Mouse (Mus musculus) MEL (cell line): ENCODE measurements around the gene Cul7. TPM values are rescaled to one million over a fixed set of nuclear protein-coding genes. Genes with fewer than 3 reads are reported as not detected.

Experiments
- DNase-seq: peaks from one replicate; pipeline ENCODE4 v3.0.0; 2011; ENCODE audit warnings: low read depth, low spot score
- H3K27ac ChIP-seq: 2 replicates; pipeline ENCODE4 v1.5.1; 2012; ENCODE audit warnings: low read depth, mild to moderate bottlenecking, control low read depth, low read length, moderate library complexity; ENCODE audit not compliant: control insufficient read depth
- H3K27me3 ChIP-seq, 2 experiments: fragments of 150-350 bp in 1 of 2; sonication (generic) in 1 of 2; 2 replicates each; pipeline ENCODE4 v1.6.1; 2012; ENCODE audit warnings: low read length in 2 of 2, mild to moderate bottlenecking in 2 of 2, improper control_type of control experiment in 1 of 2, moderate library complexity in 1 of 2; ENCODE audit not compliant: insufficient read depth in 2 of 2, control insufficient read depth in 1 of 2
- H3K36me3 ChIP-seq, 2 experiments: 2 replicates each; pipeline ENCODE4 v1.6.1; 2012 to 2014; ENCODE audit warnings: low read length in 2 of 2, improper control_type of control experiment in 1 of 2, inconsistent platforms in 1 of 2, mild to moderate bottlenecking in 1 of 2; ENCODE audit not compliant: insufficient read depth in 2 of 2, control insufficient read depth in 1 of 2
- H3K4me1 ChIP-seq, 2 experiments: fragments of 150-350 bp in 1 of 2; sonication (generic) in 1 of 2; 2 replicates each; pipeline ENCODE4 v1.6.1; 2012; ENCODE audit warnings: low read length in 2 of 2, improper control_type of control experiment in 1 of 2, mild to moderate bottlenecking in 1 of 2; ENCODE audit not compliant: insufficient read depth in 2 of 2, control insufficient read depth in 1 of 2
- H3K4me3 ChIP-seq, 2 experiments: fragments of 150-350 bp in 1 of 2; sonication (generic) in 1 of 2; 2 replicates each; pipeline ENCODE4 v1.5.1; 2012; ENCODE audit warnings: low read depth in 2 of 2, low read length in 2 of 2, mild to moderate bottlenecking in 2 of 2, moderate library complexity in 2 of 2, control low read depth in 1 of 2, improper control_type of control experiment in 1 of 2; ENCODE audit not compliant: control insufficient read depth in 1 of 2, insufficient read depth in 1 of 2
- H3K79me2 ChIP-seq: 2 replicates; pipeline ENCODE4 v1.6.1; 2012; ENCODE audit warnings: mild to moderate bottlenecking, low read length, moderate library complexity; ENCODE audit not compliant: control insufficient read depth, poor library complexity, insufficient read depth
- H3K9ac ChIP-seq: 2 replicates; pipeline ENCODE4 v1.6.1; 2012; ENCODE audit warnings: low read depth, mild to moderate bottlenecking, control low read depth, low read length, moderate library complexity; ENCODE audit not compliant: control insufficient read depth, poor library complexity, severe bottlenecking
- H3K9me3 ChIP-seq: fragments of 150-350 bp; sonication (generic); replicated peaks from 2 replicates; pipeline ENCODE4 v1.6.1; 2012; ENCODE audit warnings: mild to moderate bottlenecking, low read length, improper control_type of control experiment, moderate library complexity; ENCODE audit not compliant: insufficient read depth
- BHLHE40 ChIP-seq: IDR thresholded peaks from 2 replicates; pipeline ENCODE4 v1.6.1; 2012; ENCODE audit warnings: low read depth, mild to moderate bottlenecking, inconsistent platforms, low read length, improper control_type of control experiment, borderline replicate concordance
- CHD1 ChIP-seq: IDR thresholded peaks from 2 replicates; pipeline ENCODE4 v1.6.1; 2012; ENCODE audit warnings: low read depth, mild to moderate bottlenecking, inconsistent platforms, low read length, improper control_type of control experiment
- CHD2 ChIP-seq: IDR thresholded peaks from 2 replicates; pipeline ENCODE4 v1.6.1; 2011; ENCODE audit warnings: low read length, improper control_type of control experiment
- ELF1 ChIP-seq: IDR thresholded peaks from 2 replicates; pipeline ENCODE4 v1.6.1; 2014; ENCODE audit warnings: low read depth, mild to moderate bottlenecking, inconsistent platforms, low read length, improper control_type of control experiment, moderate library complexity
- EP300 ChIP-seq, 2 experiments: IDR thresholded peaks; 2 replicates each; pipeline ENCODE4 v1.6.1; 2011; ENCODE audit warnings: improper control_type of control experiment in 2 of 2, low read length in 2 of 2, low read depth in 1 of 2, mild to moderate bottlenecking in 1 of 2
- GATA1 ChIP-seq: IDR thresholded peaks from 2 replicates; pipeline ENCODE4 v1.6.1; 2011; ENCODE audit warnings: low read depth, low read length, improper control_type of control experiment
- HCFC1 ChIP-seq: IDR thresholded peaks from 2 replicates; pipeline ENCODE4 v1.6.1; 2012; ENCODE audit warnings: low read depth, mild to moderate bottlenecking, inconsistent platforms, low read length, improper control_type of control experiment, moderate library complexity
- JUND ChIP-seq: IDR thresholded peaks from 2 replicates; pipeline ENCODE4 v1.6.1; 2011; ENCODE audit warnings: low read depth, mild to moderate bottlenecking, improper control_type of control experiment, low read length
- MAFK ChIP-seq: IDR thresholded peaks from 2 replicates; pipeline ENCODE4 v1.6.1; 2011; ENCODE audit warnings: low read depth, mild to moderate bottlenecking, low read length, improper control_type of control experiment, borderline replicate concordance
- MAZ ChIP-seq: IDR thresholded peaks from 2 replicates; pipeline ENCODE4 v1.6.1; 2012; ENCODE audit warnings: low read depth, mild to moderate bottlenecking, inconsistent platforms, low read length, improper control_type of control experiment
- POLR2A ChIP-seq, 2 experiments: IDR thresholded peaks; 2 replicates each; pipeline ENCODE4 v1.6.1; 2011 to 2012; ENCODE audit warnings: low read length in 2 of 2, mild to moderate bottlenecking in 2 of 2, control low read depth in 1 of 2, improper control_type of control experiment in 1 of 2, low read depth in 1 of 2, moderate library complexity in 1 of 2; ENCODE audit not compliant: control insufficient read depth in 1 of 2, insufficient read depth in 1 of 2, poor library complexity in 1 of 2
- POLR2AphosphoS5 ChIP-seq: IDR thresholded peaks from 2 replicates; pipeline ENCODE4 v1.6.1; 2012; ENCODE audit warnings: low read depth, borderline replicate concordance, mild to moderate bottlenecking, inconsistent platforms, low read length, moderate library complexity, mixed read lengths
- RAD21 ChIP-seq: IDR thresholded peaks from 2 replicates; pipeline ENCODE4 v1.6.1; 2011; ENCODE audit warnings: mild to moderate bottlenecking, low read depth, low read length, improper control_type of control experiment
- RCOR1 ChIP-seq: IDR thresholded peaks from 2 replicates; pipeline ENCODE4 v1.6.1; 2012; ENCODE audit warnings: low read depth, mild to moderate bottlenecking, inconsistent platforms, low read length, improper control_type of control experiment
- SMC3 ChIP-seq: IDR thresholded peaks from 2 replicates; pipeline ENCODE4 v1.6.1; 2011; ENCODE audit warnings: low read depth, low read length, improper control_type of control experiment
- TAL1 ChIP-seq: IDR thresholded peaks from 2 replicates; pipeline ENCODE4 v1.6.1; 2012; ENCODE audit warnings: mild to moderate bottlenecking, inconsistent platforms, low read length, moderate library complexity, mixed read lengths
- USF1 ChIP-seq: IDR thresholded peaks from 2 replicates; pipeline ENCODE4 v1.6.1; 2014; ENCODE audit warnings: low read depth, mild to moderate bottlenecking, inconsistent platforms, low read length, improper control_type of control experiment, moderate library complexity
- USF2 ChIP-seq, 2 experiments: IDR thresholded peaks; 2 replicates each; pipeline ENCODE4 v1.6.1; 2011 to 2012; ENCODE audit warnings: improper control_type of control experiment in 2 of 2, low read length in 2 of 2, borderline replicate concordance in 1 of 2, inconsistent platforms in 1 of 2, low read depth in 1 of 2, mild to moderate bottlenecking in 1 of 2; ENCODE audit not compliant: insufficient read depth in 1 of 2
- ZC3H11A ChIP-seq: IDR thresholded peaks from 2 replicates; pipeline ENCODE4 v1.6.1; 2012; ENCODE audit warnings: low read depth, mild to moderate bottlenecking, inconsistent platforms, low read length, improper control_type of control experiment
- ZNF384 ChIP-seq: IDR thresholded peaks from 2 replicates; pipeline ENCODE4 v1.6.1; 2012; ENCODE audit warnings: low read depth, mild to moderate bottlenecking, inconsistent platforms, low read length, improper control_type of control experiment
- polyA plus RNA-seq, 2 experiments: library from polyadenylated mRNA; stranded (reverse) in 1 of 2; unstranded in 1 of 2; fragments of >175 nt in 1 of 2; fragments of >200 nt in 1 of 2; gene quantifications; 2 replicates each; pipeline versions ENCODE4 v1.2.1 to v1.2.4; 2012; ENCODE audit warnings: low replicate concordance in 2 of 2, low read depth in 1 of 2; ENCODE audit not compliant: insufficient read length in 2 of 2, insufficient read depth in 1 of 2, missing spikeins in 1 of 2
- total RNA-seq: library from RNA; depleted of rRNA; stranded (reverse); fragments of 300-350 nt; gene quantifications from 2 replicates; pipeline ENCODE4 v1.2.3, GENCODE M21; 2012

Gene Cul7
- total and polyA plus RNA-seq, 3 experiments: 32.6 to 45.8 (median 35.8) TPM

DNA sequence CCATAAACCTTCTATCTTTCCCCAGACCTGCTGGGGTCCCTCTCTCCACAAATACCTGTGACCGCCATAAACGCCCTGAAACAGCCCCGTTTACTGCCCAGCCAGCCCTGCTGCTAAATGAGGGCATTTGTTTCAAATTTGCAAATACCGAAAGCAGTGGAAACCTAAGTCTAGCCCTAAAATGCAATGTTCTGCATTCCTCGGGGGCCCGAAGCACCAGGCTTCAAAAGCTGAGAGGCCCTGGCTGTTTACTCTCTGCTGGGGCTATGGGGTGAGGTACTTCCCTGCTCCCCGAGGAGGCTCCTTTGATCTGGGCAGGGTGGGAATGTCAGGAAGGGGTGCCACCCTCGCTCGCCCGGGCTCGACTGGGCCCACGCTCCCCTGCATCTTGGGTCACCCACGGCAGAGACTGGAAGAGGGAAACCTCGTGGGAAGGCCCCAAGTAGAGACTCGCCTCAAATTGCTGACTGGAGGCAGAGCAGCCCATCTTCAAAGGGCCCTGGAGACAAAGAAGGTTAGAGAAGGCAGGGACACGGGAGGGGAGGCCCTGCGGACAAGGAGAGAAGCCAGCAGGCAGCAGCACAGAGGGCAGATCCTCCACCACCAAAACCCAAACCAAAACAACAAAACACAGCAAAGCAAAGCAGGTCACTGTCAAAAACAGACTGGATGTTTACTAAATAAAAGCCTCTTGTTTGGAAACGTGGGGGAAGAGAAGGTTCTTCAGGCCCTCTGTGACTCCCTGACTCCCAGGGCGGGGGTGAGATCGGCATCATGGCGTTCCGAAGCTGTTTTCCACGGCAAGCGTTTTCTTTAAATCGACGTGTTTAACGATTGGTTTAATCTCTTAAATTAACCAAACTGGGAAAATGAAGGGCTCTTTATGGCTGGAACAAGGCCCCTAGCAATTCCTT is 31.1 kb upstream of the Cul7 start:
- TF ChIP-seq USF1 (no peak), BHLHE40 (no peak), GATA1 (no peak), EP300 (IDR thresholded peaks at IDR 0.05; ENCODE audit: low read depth in 1 of 2, low read length in 2 of 2) (no peak), USF2 (IDR thresholded peaks at IDR 0.05; ENCODE audit: borderline replicate concordance in 1 of 2, insufficient read depth in 1 of 2, low read depth in 1 of 2, low read length in 2 of 2) (no peak)
- TF ChIP-seq, all 39 proteins: peak for 0
- Histone ChIP-seq H3K27ac (no peak overlapping the region), H3K79me2 (no peaks in the 10 kb centered on the region), H3K4me3 (no peak overlapping the region), H3K36me3 (no peaks in the 10 kb centered on the region), H3K27me3 (peaks cover 13 to 27% of the 10 kb centered on the region in 2 experiments), H3K9ac (no peak overlapping the region), H3K9me3 (no peaks in the 10 kb centered on the region), H3K4me1 (0 out of 4 replicates have a peak, but pooled peaks cover 0 to 3% of the 10 kb centered on the region in 2 experiments)
- DNase-seq: no peak

- TF ChIP-seq CHD2 (no peak), JUND (no peak), CHD1 (no peak), POLR2A (IDR thresholded peaks at IDR 0.05; ENCODE audit: control insufficient read depth in 1 of 2, insufficient read depth in 1 of 2, low read depth in 1 of 2, low read length in 2 of 2, poor library complexity in 1 of 2) (no peak), BHLHE40 (no peak), ZNF384 (no peak), ELF1 (no peak), POLR2AphosphoS5 (no peak), ZC3H11A (no peak), RAD21 (no peak), HCFC1 (no peak), MAFK (no peak), MAZ (no peak), SMC3 (no peak), TAL1 (no peak), RCOR1 (no peak)
- TF ChIP-seq, all 39 proteins: peak for 0
- 0 out of 4 replicates have a peak, but pooled peaks cover 0 to 3% of the 10 kb centered on the region in 2 experiments for H3K4me1 ChIP-seq
- no peaks in the 10 kb centered on the region for H3K36me3 ChIP-seq
- DNase-seq: no peak
- H3K27ac ChIP-seq: no peak overlapping the region
- peaks cover 10 to 24% of the 10 kb centered on the region in 2 experiments for H3K27me3 ChIP-seq
- no peak overlapping the region for H3K9ac ChIP-seq
- no peaks in the 10 kb centered on the region for H3K79me2 ChIP-seq
- no peaks in the 10 kb centered on the region for H3K9me3 ChIP-seq
- no peak overlapping the region for H3K4me3 ChIP-seq
Measured at GRCm38 (mm10) chr17:46619683-46620357, 30.3 kb upstream of the Cul7 start.
